Mouse (Mus musculus): ENCODE measurements around the gene Fgfr2. TPM values are rescaled to one million over a fixed set of nuclear protein-coding genes. Genes with fewer than 3 reads are reported as not detected.

The Fgfr2 gene
- polyA plus RNA-seq, 1 experiment, result 3.0 TPM

GRCm38 (mm10) chr7:133085408-133085807, 37.7 kb downstream of the Fgfr2 start:
- H3K4me1 ChIP-seq (ENCODE audit: control insufficient read depth, insufficient read depth, low read length), result peaks cover 4% of the 10 kb centered on the region
- no peaks in the 10 kb centered on the region for H3K27me3 ChIP-seq (ENCODE audit: control insufficient read depth, insufficient read depth, low read length)
- TF ChIP-seq CTCF (IDR thresholded peaks at IDR 0.05; ENCODE audit: control insufficient read depth, insufficient read depth, insufficient replicate concordance, low read depth, low read length) (no peak), POLR2A (IDR thresholded peaks at IDR 0.05; ENCODE audit: control insufficient read depth, low read depth, low read length) (no peak)
- no peak overlapping the region for H3K4me3 ChIP-seq (ENCODE audit: control insufficient read depth, low read depth, low read length)
- H3K27ac ChIP-seq (ENCODE audit: control insufficient read depth, insufficient read depth, low read depth, low read length), result no peak overlapping the region
- no peaks in the 10 kb centered on the region for H3K36me3 ChIP-seq (ENCODE audit: control insufficient read depth, insufficient read depth, low read length)

- Histone ChIP-seq H3K4me3 (ENCODE audit: control insufficient read depth, low read depth, low read length) (no peak overlapping the region), H3K27me3 (ENCODE audit: control insufficient read depth, insufficient read depth, low read length) (no peaks in the 10 kb centered on the region), H3K27ac (ENCODE audit: control insufficient read depth, insufficient read depth, low read depth, low read length) (no peak overlapping the region), H3K4me1 (ENCODE audit: control insufficient read depth, insufficient read depth, low read length) (peaks cover 4% of the 10 kb centered on the region; the same call in 1 of the 2 replicates), H3K36me3 (ENCODE audit: control insufficient read depth, insufficient read depth, low read length) (no peaks in the 10 kb centered on the region)
- no peak for TF ChIP-seq CTCF (IDR thresholded peaks at IDR 0.05; ENCODE audit: control insufficient read depth, insufficient read depth, insufficient replicate concordance, low read depth, low read length)
These were observed 39.1 kb downstream of the Fgfr2 start for GRCm38 (mm10) chr7:133083936-133084614.

- no peak overlapping the region for H3K27ac ChIP-seq (ENCODE audit: control insufficient read depth, insufficient read depth, low read depth, low read length)
- H3K36me3 ChIP-seq (ENCODE audit: control insufficient read depth, insufficient read depth, low read length), result no peaks in the 10 kb centered on the region
- H3K4me1 ChIP-seq (ENCODE audit: control insufficient read depth, insufficient read depth, low read length), result no peaks in the 10 kb centered on the region
- H3K27me3 ChIP-seq (ENCODE audit: control insufficient read depth, insufficient read depth, low read length), result no peaks in the 10 kb centered on the region
- H3K4me3 ChIP-seq (ENCODE audit: control insufficient read depth, low read depth, low read length), result no peak overlapping the region
- no peak for TF ChIP-seq POLR2A (IDR thresholded peaks at IDR 0.05; ENCODE audit: control insufficient read depth, low read depth, low read length)
- TF ChIP-seq CTCF (IDR thresholded peaks at IDR 0.05; ENCODE audit: control insufficient read depth, insufficient read depth, insufficient replicate concordance, low read depth, low read length), result no peak
These were observed 44.2 kb downstream of the Fgfr2 start for GRCm38 (mm10) chr7:133078929-133079328.

GRCm38 (mm10) chr7:133074462-133075133, 48.6 kb downstream of the Fgfr2 start:
- H3K27ac ChIP-seq (ENCODE audit: control insufficient read depth, insufficient read depth, low read depth, low read length), result no peak overlapping the region
- no peak overlapping the region for H3K4me3 ChIP-seq (ENCODE audit: control insufficient read depth, low read depth, low read length)
- TF ChIP-seq POLR2A (IDR thresholded peaks at IDR 0.05; ENCODE audit: control insufficient read depth, low read depth, low read length) (no peak), CTCF (IDR thresholded peaks at IDR 0.05; ENCODE audit: control insufficient read depth, insufficient read depth, insufficient replicate concordance, low read depth, low read length) (no peak)
- no peaks in the 10 kb centered on the region for H3K36me3 ChIP-seq (ENCODE audit: control insufficient read depth, insufficient read depth, low read length)
- H3K27me3 ChIP-seq (ENCODE audit: control insufficient read depth, insufficient read depth, low read length), result no peaks in the 10 kb centered on the region
- H3K4me1 ChIP-seq (ENCODE audit: control insufficient read depth, insufficient read depth, low read length), result no peaks in the 10 kb centered on the region

GRCm38 (mm10) chr7:133073147-133073651, 50.0 kb downstream of the Fgfr2 start:
- no peaks in the 10 kb centered on the region for H3K27me3 ChIP-seq (ENCODE audit: control insufficient read depth, insufficient read depth, low read length)
- no peak overlapping the region for H3K4me3 ChIP-seq (ENCODE audit: control insufficient read depth, low read depth, low read length)
- TF ChIP-seq POLR2A (IDR thresholded peaks at IDR 0.05; ENCODE audit: control insufficient read depth, low read depth, low read length), result no peak
- no peak for TF ChIP-seq CTCF (IDR thresholded peaks at IDR 0.05; ENCODE audit: control insufficient read depth, insufficient read depth, insufficient replicate concordance, low read depth, low read length)
- H3K36me3 ChIP-seq (ENCODE audit: control insufficient read depth, insufficient read depth, low read length), result no peaks in the 10 kb centered on the region
- H3K4me1 ChIP-seq (ENCODE audit: control insufficient read depth, insufficient read depth, low read length), result no peaks in the 10 kb centered on the region
- H3K27ac ChIP-seq (ENCODE audit: control insufficient read depth, insufficient read depth, low read depth, low read length), result no peak overlapping the region

- Histone ChIP-seq H3K4me1 (ENCODE audit: control insufficient read depth, insufficient read depth, low read length) (no peaks in the 10 kb centered on the region), H3K36me3 (ENCODE audit: control insufficient read depth, insufficient read depth, low read length) (no peaks in the 10 kb centered on the region), H3K27me3 (ENCODE audit: control insufficient read depth, insufficient read depth, low read length) (no peaks in the 10 kb centered on the region), H3K4me3 (ENCODE audit: control insufficient read depth, low read depth, low read length) (no peak overlapping the region), H3K27ac (ENCODE audit: control insufficient read depth, insufficient read depth, low read depth, low read length) (no peak overlapping the region)
- TF ChIP-seq CTCF (IDR thresholded peaks at IDR 0.05; ENCODE audit: control insufficient read depth, insufficient read depth, insufficient replicate concordance, low read depth, low read length) (no peak), POLR2A (IDR thresholded peaks at IDR 0.05; ENCODE audit: control insufficient read depth, low read depth, low read length) (no peak)
These were observed 50.6 kb downstream of the Fgfr2 start for GRCm38 (mm10) chr7:133072535-133072934.

GRCm38 (mm10) chr7:133067321-133067841, 55.8 kb downstream of the Fgfr2 start:
- H3K27ac ChIP-seq (ENCODE audit: control insufficient read depth, insufficient read depth, low read depth, low read length), result no peak overlapping the region
- H3K4me1 ChIP-seq (ENCODE audit: control insufficient read depth, insufficient read depth, low read length), result no peaks in the 10 kb centered on the region
- H3K27me3 ChIP-seq (ENCODE audit: control insufficient read depth, insufficient read depth, low read length), result no peaks in the 10 kb centered on the region
- H3K4me3 ChIP-seq (ENCODE audit: control insufficient read depth, low read depth, low read length), result no peak overlapping the region
- no peaks in the 10 kb centered on the region for H3K36me3 ChIP-seq (ENCODE audit: control insufficient read depth, insufficient read depth, low read length)
- TF ChIP-seq POLR2A (IDR thresholded peaks at IDR 0.05; ENCODE audit: control insufficient read depth, low read depth, low read length) (no peak), CTCF (IDR thresholded peaks at IDR 0.05; ENCODE audit: control insufficient read depth, insufficient read depth, insufficient replicate concordance, low read depth, low read length) (no peak)
